Mouse (Mus musculus): Measurements from ENCODE around the gene Gm10160.

Gm10160 gene

DNA sequence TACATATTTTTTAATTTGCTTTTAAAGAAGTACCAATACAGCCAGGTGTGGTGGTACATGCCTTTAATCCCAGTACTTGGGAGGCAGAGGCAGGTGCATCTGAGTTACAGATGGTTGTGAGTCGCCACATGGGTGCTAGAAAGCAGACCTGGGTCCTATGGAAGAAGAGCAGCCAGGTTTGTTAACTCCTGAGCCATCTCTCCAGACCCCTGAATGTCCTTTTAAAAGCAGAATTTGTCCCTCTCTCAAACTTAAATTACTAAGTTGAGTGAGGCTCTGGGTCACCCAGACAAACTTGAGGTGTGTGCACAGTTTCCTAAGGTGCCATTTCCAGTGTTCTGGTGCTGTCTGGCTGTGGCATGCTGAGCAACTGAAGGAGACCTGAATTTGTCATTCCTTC lies at the start of gene Gm10160:
Gm10160 (minus strand) TSS at position 101 of the 400 bp plus-strand sequence.
- DNase-seq (ENCODE audit: low spot score in 2 of 2), result no peak

DNA sequence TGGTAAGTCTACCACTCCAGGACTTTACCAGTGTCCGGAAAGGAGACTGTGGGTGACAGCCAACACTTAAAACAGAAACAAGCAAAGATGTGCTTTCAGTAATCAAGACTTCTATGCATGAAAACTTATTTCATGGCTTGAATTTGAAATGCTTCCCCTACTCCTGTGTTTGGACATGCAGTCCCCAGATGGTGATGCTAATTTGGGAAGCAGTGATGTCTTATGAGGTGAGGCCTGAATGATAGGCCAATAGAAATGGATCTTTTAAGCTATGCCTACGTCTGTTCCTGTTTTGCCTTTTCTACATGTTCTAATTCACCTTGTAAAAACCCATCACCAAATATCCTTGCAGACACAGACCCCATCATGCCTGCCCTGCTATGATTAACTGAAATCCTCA lies 49.3 kb upstream of the Gm10160 start:
- no peak for DNase-seq (ENCODE audit: low spot score in 2 of 2)

DNA sequence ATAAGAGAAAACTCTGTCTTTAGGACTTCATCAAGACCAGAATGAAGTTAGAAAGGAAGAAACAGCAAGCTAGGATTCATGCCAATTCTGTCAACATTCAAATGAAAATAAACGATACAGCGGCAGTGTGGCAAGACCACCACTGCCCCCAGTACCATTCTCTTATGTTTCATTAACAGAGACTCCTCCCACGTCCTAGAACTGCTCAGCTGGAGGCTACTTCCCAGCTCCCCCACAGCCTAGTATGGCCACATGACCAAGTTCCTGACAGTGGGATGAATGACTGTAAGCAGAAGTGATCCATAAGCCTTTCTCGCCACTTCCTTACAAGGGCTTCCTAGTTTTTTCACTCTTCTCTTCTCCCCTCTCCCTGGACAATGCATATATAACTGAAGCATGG lies 48.5 kb upstream of the Gm10160 start:
- DNase-seq (ENCODE audit: low spot score in 2 of 2), result no peak

DNA sequence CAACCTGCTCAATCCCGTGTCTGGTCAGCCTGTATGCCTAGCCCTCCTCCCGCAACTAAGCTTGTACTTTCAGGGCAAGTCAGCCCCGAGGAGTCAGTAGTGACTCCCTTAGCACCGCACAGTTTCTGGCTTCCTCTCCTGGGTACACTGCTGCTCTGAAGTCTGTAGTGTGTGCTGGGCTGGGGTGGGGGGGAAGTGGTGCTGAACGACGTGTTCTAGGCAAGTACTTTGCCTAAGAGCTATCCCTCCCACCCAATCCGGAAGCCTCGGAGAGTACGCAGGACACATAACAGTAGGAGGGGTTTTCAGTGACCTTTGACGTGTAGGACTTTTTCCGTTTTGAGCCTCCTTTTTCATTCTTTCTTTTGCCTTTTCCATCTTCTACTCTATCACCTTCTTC lies 43.8 kb upstream of the Gm10160 start:
- no peak for DNase-seq (ENCODE audit: low spot score in 2 of 2)

DNA sequence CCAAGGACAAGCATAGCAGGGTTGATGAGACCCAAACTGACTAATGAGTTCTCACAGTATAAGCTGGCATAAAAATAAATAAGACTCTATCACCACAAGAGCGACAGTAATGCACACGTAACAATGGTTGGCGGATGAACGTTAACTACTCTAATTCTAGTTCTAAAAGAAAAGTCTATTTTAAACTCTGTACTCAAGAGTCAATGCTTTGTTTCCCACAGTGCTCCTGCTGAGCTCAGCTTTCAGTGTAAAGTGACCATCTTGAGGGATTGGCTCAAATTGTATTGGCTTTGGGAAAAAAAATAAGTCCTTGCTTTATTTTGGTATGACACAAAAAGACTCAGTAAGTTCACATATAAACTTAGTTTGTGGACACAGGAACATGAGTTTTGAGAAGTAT lies 29.5 kb upstream of the Gm10160 start:
- DNase-seq (ENCODE audit: low spot score in 2 of 2), result no peak

DNA sequence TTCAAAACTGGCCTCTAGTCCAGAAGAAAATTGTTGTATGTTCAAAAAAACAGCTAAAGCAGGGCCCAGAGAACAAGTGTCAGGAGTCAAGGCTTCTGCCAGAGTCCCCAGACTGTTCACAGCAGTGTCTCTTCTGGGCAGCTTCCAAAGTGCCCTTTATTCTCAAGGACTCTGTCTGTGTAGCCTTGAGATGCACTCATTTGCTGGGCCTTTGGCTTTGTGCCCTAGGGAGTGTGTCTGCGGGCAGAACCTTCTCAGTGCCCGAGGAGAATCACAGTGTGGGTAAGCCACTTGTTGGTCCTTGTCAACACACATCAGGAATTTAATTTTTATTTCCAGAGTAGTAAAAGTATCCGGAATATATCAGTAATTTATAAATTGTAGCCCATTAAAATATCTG lies 26.0 kb upstream of the Gm10160 start:
- DNase-seq (ENCODE audit: low spot score in 2 of 2), result no peak

DNA sequence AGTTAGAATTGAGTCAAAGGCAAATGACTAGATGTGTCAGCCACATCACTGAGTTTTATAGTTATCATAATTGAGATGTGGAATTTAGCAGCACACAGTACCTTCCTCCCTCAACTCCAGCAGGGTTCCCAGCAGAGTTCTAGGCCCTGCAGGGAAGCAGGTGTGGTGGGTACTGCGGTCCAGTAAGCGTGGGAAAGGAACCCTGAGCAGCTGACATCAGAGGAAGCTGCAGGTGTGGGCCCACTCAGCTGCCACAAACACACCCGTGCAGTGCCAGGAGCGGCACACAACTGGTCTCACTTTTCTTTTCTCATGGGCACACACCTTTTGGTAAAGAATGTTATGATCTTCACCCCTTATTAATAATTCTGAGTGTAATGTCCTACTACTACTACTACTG lies 25.2 kb upstream of the Gm10160 start:
- DNase-seq (ENCODE audit: low spot score in 2 of 2), result no peak

DNA sequence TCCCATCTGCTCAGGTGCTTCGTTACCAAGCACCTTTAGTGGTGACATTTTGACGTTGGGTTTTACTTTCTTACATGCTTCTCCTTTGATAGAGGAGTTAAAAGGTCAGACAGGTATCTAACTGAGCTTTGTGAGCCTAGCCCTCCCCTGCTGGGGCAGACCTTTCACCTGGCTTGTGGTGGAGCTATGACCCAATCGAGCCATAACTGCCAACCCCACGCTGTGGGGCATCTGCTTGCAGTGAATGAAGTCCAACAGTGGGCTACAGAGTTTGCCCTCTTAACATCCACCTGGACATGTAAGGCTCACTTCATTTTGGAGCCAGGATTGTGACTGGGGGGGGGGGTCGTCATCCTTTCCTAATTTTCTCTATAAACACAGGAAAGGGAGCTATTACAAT lies 24.7 kb upstream of the Gm10160 start:
- no peak for DNase-seq (ENCODE audit: low spot score in 2 of 2)

DNA sequence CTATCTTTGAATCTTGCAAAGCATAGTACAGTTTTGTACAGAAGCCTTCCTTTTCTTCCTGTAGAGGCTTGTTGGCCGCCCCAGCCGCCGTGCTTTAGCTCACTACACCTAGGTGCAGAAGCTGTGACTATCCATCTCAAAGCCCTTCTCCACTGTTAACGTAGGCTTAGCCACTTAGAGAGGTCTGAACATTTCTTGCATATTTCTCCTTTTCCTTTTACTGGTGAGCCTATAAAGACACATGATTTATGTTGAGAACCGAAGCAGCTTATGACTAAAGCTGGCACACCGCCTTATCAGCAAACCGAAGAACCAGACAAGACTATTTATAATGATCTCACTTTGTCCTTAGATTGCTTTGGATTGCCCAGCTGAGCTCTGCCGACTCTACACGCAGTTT lies 19.8 kb upstream of the Gm10160 start:
- no peak for DNase-seq (ENCODE audit: low spot score in 2 of 2)

DNA sequence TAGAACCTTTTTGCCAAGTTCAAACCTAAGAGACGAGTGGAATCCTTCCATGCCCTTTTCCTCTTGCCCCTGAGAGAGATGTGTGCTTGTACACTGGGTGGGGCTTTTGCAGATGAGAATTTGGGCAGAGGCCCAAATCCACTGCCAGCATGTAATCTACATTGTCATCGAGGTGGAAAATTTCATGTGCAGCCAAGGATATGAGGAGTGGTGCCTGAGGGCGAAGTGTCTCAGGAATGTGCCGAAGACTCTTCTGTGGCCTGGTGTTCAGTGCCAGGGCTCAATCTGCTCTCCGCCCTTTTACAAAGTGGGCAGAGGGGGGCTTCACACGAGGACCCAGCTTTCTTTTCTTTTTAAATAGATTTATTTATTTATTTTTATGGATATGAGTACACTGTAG lies 19.0 kb upstream of the Gm10160 start:
- DNase-seq (ENCODE audit: low spot score in 2 of 2), result no peak

DNA sequence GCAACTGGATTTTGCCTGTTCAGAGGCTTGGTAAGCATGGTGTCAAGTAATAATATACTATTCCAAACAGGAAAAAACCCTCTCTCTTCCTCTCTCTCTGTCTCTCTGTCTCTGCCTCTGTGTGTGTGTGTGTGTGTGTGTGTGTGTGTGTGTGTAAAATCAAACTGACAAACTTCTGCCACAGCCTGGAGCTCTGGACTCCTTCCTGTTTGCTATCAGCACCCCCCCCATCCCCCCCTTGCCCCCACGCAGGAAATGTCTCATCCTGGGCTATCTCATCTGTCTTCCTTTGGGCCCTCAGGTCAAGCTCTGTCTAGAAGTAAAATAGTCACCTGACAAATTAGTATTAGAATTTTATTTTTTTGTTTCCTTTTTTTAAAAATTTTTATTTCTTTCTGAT lies 18.2 kb upstream of the Gm10160 start:
- no peak for DNase-seq (ENCODE audit: low spot score in 2 of 2)

DNA sequence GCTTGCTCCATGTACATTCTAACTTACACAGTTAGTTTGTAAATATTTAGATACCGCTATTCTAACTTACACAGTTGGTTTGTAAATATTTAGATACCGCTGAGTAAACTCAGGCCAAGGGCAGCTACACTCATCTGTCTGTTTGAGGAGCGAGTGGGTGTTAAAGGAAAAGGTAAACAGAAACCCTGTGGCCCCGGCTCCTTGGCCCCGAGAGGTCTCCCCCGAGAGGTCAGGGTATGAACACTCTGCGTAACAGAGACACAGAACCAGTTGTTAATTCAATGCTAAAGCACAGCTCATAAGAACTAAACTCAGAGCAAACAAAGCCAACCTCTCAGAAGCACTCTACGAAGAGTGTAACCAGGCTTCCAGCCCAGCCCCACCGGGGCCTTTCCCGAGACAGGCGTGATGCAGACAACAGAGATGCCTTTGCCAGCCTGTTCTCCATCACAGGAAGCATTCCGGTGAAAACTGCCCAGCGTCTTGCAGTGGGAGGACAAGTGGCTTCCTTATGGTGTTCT lies 17.0 kb upstream of the Gm10160 start:
- no peak for DNase-seq (ENCODE audit: low spot score in 2 of 2)

DNA sequence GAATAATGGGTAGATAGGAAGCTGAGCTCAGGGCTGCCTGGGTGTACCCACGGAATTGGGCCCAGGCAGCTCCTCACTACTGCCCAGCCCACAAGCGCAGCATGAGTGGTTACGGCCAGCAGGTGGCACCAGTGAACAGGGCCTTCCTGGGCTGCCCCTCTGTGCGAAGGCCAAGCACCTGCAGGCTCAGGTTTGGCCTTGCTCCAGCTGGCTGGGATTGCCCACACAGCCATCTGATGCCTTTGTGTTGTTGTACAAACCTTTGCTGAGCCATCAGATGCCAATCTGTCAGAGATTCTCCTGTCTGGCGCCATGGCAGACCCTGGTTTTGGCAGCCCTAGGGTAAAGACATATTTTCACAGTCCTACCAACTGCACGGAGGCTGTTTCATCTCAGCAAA lies 12.6 kb upstream of the Gm10160 start:
- DNase-seq (ENCODE audit: low spot score in 2 of 2), result peak; percentile 40 to 62

DNA sequence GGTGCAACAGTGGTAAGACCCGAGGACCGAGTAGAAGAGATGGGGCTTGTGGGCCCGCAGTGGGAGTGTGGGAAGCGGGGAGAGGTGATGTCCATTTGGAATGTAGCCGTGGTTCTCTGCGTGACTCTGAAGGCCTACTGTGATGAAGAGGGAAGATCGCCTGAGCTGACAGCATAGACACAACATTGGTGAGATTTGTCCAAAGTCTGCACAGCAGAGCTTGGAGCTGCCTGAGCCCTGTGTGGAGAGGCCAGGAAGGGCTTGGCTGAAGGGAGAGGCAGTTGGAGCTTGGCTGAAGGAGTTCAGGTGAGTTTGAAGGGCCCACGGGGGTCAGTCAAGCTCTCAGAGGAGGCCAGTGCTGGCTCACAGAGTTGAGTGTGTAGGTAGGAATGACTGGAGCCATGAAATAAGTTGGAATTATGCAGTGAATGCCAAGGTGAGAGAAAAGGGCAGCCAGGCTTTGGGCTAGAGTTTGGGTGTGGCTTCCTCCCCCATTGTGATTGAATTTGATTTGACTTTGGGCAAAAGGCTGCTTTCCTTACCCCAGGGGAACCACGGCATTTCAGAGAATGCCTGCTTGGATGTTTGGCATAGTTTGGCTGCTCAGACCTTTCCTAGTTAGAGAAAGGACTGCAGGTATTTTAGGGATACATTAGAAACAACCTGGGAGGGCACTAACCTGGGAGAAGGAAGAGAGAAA lies 11.8 kb upstream of the Gm10160 start:
- DNase-seq (ENCODE audit: low spot score in 2 of 2), result no peak

DNA sequence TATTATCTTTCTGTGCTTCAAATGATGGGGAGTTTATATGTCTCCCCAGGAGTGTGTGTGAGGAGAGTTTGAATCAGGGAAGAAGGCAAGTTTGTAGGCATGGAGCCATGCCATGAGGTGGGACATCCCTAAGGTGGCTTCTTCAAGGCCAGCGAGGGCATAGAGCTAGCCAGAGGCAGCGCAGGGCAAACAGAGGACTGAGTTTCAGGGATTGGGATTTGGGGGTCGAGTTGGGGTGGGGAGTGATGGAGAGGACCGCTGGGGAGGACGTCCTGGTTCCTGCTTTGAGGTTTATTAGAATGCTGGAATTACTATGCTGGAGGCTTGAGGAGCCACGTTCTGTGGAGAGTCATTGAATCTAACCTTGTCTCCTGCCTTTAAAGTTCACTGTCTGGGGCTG lies 10.3 kb upstream of the Gm10160 start:
- no peak for DNase-seq (ENCODE audit: low spot score in 2 of 2)

DNA sequence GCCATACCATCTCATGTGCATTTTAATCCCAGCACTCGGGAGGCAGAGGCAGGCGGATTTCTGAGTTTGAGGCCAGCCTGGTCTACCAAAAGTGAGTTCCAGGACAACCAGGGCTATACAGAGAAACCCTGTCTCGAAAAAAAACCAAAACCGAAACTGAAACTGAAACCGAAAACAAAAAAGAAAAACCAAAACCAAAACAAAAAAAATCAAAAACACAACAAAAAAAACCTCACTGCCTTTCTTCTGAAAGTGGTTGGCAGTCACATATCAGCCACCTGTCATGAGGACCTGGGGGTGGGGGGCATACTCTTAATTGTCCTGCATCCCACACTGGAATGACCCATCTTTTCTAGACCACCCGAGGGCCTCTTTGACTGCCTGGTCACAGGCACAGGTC lies 9.0 kb upstream of the Gm10160 start:
- DNase-seq (ENCODE audit: low spot score in 2 of 2), result no peak

DNA sequence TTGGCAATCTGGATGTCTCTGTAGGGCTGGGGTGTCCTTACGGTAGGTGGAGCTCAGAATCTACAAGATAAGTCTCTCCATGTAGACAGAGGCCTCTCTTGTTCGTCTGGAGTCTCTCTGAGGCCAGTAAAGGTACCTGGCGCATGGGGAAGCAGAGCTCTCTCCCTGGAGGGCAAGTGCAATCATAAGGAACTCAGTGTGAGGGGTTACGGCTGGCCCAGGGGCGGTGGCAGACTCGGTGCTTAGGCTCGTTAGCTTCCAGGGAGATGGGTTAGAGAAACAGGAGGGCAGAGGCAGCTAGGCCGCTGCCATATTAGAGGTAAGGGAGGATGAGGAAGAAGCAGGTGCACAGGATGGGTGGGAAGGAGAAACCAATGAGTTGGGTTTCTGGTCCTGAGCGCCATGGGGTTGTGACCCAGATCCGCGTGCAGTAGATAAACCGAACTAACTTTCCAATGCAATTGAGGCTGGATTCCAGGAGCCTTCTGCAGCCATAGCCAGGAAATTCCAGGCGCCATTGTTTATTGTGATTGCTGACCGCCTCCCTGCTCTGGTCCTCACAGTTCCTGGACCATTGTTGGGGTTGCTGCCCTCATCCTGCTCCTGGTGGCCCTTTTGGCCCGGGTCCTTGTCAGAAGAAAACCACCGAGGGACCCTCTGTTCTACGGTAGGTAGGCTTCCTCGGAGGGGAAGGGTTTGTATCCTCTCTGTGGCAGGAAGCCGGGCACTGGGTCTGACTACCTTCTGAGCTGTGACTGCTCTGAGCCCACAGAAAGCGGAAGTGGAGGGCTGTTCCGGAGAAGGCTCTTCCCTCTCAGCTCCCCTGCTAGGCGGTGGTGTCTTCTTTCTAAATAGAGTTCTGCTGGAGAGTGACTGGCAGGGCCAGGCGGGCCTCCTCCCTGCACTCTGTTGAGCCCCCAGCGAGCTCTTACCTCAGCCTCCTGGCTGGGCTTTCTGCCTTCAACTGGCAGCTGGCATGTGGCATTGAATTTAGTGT lies 7.3 kb upstream of the Gm10160 start:
- DNase-seq (ENCODE audit: low spot score in 2 of 2), result peak; percentile 40 to 61

DNA sequence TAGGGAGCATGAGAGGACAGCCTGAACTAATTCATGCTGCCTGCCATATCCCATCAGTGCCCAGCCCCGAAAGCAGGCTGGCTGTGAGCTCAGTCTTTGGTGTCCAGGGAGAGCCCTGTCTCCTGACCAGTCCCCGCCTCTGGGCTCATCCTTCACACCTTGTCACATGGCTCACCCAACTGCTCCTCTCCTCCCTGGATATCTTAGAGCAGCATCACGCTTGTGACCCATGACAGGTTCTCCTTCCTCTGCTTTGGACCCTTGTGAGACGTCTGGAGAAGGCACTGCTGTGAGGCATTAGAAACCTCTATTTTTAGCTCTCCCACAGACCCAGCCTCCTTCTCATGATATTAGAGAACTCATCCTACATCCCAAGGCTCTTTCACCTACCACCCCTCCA lies 6.3 kb upstream of the Gm10160 start:
- DNase-seq (ENCODE audit: low spot score in 2 of 2), result peak in 1 of 2 experiments; percentile 5

DNA sequence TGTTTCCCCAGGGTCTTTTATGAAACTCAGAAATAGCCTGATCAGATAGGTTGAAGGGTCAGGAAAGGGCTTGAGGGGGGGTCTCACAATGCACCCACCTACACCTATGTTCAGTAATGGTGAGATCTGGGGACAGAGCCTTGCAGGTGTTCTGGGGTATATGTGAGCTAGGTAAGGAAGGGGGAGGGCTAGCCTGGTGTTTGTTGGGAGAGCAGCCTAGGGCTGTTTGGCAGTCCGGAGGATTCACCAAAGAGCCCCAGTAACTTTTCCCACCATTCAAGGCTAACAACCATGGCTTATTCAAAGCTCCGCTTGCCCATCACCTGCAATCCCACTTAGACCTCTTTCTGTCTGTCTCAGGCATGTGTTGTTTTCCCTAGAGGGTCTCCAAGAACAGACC lies 5.9 kb upstream of the Gm10160 start:
- DNase-seq (ENCODE audit: low spot score in 2 of 2), result no peak

DNA sequence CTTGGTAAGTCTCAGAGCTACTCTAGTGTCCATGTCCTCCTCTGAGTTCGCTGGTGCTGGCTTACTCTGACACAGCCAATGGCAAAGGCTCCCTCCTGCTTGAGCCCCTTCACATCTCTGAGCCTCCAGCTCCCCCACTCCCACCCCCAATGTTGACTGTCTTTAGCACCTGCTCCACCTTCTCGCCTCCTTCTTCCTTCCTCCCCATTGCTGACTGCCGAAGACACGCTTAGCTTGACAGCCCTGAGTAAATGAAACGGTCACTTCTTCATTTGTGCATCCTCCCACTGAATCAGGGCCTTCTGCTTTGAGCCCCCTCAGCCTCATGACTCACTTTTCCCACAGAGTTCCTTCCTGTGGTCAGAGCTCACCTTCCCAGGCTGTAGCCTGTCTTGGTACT lies 5.4 kb upstream of the Gm10160 start:
- DNase-seq (ENCODE audit: low spot score in 2 of 2), result no peak

DNA sequence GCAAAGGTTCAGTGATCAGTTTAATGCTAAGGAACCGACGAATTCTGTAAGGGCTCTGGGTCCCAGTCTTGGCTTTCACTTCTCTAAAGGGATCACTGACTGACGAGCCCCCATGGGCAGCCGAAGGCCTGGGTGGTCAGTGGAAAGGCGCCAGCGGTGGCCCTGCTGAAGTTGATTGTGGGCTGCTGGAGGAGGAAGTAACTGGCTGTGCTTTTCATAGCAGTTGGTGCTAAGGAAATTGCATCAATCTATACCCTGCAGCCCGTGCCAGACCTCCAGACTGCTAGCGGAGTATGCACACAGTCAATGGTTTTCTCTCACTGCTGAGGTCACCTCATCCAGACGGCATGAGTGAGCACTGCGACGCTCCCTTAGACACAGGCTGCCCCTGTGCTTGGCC lies 4.5 kb upstream of the Gm10160 start:
- no peak for DNase-seq (ENCODE audit: low spot score in 2 of 2)

DNA sequence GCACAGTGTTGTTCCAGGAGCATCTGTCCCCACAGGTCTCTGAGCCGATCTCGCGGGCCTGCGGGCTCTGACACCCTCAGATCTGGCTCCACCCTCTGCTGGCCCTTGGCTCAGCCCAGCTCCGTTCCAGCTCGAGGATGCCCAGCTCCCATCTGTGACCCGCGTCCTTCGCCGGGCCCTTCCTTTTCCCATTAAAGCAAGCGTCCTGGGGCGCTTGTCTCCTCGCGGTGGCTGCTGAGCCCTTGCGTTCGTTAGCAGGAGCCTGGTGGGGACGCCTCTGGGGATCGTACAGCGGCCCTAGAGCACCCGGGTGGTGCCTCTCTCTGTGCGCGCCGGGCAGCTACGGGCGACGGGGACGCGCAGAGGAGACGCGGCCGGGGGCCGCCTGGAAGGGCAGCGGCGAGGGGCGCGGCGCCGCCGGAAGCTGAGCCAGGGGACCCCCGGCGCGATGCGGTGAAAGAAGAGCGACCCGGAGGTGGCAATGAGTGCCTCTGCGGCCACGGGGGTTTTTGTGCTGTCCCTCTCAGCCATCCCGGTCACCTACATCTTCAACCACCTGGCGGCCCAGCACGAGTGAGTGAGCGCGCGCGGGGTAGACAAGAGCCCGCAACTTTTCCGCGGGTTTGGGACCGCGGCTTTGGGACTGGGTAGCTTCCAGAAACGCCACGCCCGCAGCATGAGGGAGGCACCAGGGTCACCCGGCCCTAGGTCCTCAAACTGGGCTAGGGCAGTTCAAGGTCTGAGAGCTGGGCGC lies 3.6 kb upstream of the Gm10160 start, which contains the start of gene Tm6sf1:
Tm6sf1 (plus strand) TSS at position 34 of the 754 bp plus-strand sequence.
- peak in 1 of 2 experiments; percentile 8 for DNase-seq (ENCODE audit: low spot score in 2 of 2)
